Mouse (Mus musculus) intestine, embryonic 15.5 days (tissue): ENCODE results near the gene 4931422A03Rik. TPM values are rescaled to one million over a fixed set of nuclear protein-coding genes. Genes with fewer than 3 reads are reported as not detected.
A peak's percentile ranks its signal among the peaks of the same experiment; 100 is the strongest.

Experiments
- ATAC-seq: fragments of 200-750 bp; cut with Nextera tagmentation; 2 replicates; pipeline ENCODE4 v1.8.0; 2017; ENCODE audit warnings: moderate TSS enrichment, moderate library complexity
- H3K27ac ChIP-seq: fragments of 300-500 bp; sonication (generic); 2 replicates; pipeline ENCODE4 v1.5.1; 2015; ENCODE audit warnings: mild to moderate bottlenecking, inconsistent platforms
- H3K27me3 ChIP-seq: fragments of 300-500 bp; sonication (generic); replicated peaks from 2 replicates; pipeline ENCODE4 v1.6.1; 2015; ENCODE audit warnings: inconsistent platforms
- H3K36me3 ChIP-seq: fragments of 300-500 bp; sonication (generic); 2 replicates; pipeline ENCODE4 v1.6.1; 2015; ENCODE audit warnings: inconsistent platforms
- H3K4me1 ChIP-seq: fragments of 300-500 bp; sonication (generic); replicated peaks from 2 replicates; pipeline ENCODE4 v1.6.1; 2015; ENCODE audit warnings: inconsistent platforms
- H3K4me2 ChIP-seq: fragments of 300-500 bp; sonication (generic); replicated peaks from 2 replicates; pipeline ENCODE4 v1.6.1; 2015; ENCODE audit warnings: mild to moderate bottlenecking, inconsistent platforms
- H3K4me3 ChIP-seq: fragments of 300-500 bp; sonication (generic); replicated peaks from 2 replicates; pipeline ENCODE4 v1.5.1; 2015; ENCODE audit warnings: inconsistent platforms
- H3K9ac ChIP-seq: fragments of 300-500 bp; sonication (generic); 2 replicates; pipeline ENCODE4 v1.6.1; 2015; ENCODE audit warnings: inconsistent platforms
- H3K9me3 ChIP-seq: fragments of 300-500 bp; sonication (generic); 2 replicates; pipeline ENCODE4 v1.6.1; 2016; ENCODE audit warnings: inconsistent platforms
- WGBS: fragments of 180-500 bp; shearing (Covaris S2); methylation state at CpG from one replicate; pipeline ENCODE4 v1.1.7; 2015; 5-methylcytosine and 5-hydroxymethylcytosine counted together
- polyA plus RNA-seq: library from polyadenylated mRNA; unstranded; fragments of >200 nt; fragmentation: Nextera tagmentation; extraction: Ambion mirVana; gene quantifications from 2 replicates; pipeline ENCODE4 v1.2.1, GENCODE M21; 2015

Gene 4931422A03Rik
- polyA plus RNA-seq, 1 experiment from 2014 or later = 1.4 TPM

DNA sequence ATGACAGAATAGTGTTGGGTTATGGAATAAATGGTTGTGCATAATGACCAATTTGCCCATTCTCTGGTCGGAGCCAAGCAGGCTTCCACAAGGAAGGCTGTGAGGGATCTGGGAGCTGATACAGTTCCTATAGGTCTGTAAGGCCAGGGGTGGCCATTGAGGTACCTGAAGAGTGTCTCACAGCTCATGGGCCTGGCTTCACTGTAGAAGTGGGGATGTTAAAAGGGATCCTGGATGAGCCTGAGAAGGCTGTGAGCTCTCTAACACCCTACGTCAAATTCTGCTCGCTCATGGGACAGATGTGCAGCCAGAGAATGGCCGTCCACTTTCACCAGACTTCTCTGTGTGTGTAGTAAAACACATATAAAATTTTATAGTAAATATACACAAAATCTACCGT, 69.1 kb downstream of the 4931422A03Rik start:
- Histone ChIP-seq H3K27me3 (no peaks in the 10 kb centered on the region), H3K4me3 (no peak overlapping the region)
- 85% methylated on average over 5 of the region's 5 CpGs for WGBS

DNA sequence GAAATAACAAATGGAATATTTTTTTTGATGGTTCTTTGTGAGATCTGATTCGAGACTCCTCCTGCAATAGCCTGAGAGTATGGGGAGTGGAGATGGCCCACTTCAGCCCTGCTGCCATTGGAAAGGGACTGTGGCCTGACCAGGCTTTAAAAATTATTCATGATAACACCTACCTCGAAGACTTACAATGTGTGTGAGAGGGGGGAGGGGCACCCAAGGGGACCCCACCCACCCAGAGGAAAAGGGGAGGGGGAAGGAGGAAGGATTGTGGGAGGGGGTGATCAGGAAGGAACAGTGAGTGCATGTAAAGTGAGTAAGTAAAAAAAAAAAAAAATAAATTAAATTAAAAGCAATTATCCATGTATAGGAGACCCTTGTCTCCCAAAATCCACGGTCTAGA, 69.5 kb downstream of the 4931422A03Rik start:
- no peak for ATAC-seq
- 67% methylated on average over 3 of the region's 3 CpGs for WGBS
- no peaks in the 10 kb centered on the region for H3K27me3 ChIP-seq

More for the DNA sequence above, 69.1 kb downstream of the 4931422A03Rik start:
- Histone ChIP-seq H3K9ac (no peak overlapping the region), H3K9me3 (no peaks in the 10 kb centered on the region), H3K4me2 (no peak overlapping the region), H3K36me3 (no peaks in the 10 kb centered on the region), H3K27ac (no peak overlapping the region), H3K4me1 (no peaks in the 10 kb centered on the region)
- ATAC-seq = no peak

DNA sequence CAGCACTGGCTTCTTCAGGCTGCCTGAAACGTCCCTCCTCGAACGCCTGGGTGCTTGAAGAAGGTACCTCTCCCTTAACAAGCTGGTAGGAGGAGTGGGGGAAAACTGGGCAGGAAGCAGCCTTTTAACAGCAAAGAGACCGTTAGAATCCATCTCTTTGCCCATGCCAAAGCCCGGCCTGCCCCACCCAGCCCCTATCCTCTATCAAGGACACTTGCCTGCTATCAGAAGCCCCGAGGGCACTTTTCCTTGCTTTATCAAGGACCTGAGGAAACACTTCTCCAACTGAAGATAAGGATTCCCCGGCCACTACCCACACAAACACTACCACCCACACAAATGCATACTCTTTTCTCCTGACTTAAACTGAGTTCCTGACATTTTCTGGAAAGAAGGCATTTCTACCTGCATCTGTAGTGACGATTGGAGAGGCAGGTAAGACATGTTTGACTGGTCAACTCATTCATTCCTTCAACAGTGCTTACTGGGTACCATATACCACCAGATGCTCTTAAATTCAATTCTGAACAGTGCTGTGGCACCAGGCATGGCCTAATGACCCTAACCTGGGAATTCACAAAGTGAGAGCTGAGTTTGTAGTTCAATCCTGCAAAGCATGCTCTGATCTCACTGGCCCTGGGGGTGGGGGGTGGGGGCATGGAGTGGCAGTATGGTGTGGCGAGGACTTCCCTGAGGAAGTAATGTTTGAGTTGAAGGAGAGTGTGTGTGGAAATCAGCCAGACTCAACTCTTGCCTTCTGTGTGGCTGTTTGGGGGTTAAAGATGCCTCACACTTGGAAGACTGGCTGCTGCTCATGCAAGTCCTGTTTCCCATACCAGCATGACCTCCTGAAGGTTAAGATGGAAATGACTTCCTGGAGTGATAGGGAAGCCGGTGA, 70.3 kb downstream of the 4931422A03Rik start, which contains the start of gene Lmo2:
Lmo2 (plus strand) TSS at position 338 of the 898 bp plus-strand sequence.
- H3K4me2 ChIP-seq = no peak within 1 kb of the TSS
- no peaks in the 10 kb centered on the region for H3K27me3 ChIP-seq
- H3K27ac ChIP-seq = no peak within 1 kb of the TSS
- no peaks in the 10 kb centered on the region for H3K9me3 ChIP-seq
- no peaks in the 10 kb centered on the region for H3K36me3 ChIP-seq
- no peak within 1 kb of the TSS for H3K9ac ChIP-seq
- ATAC-seq = peak; percentile 53; the same call in 1 of the 2 replicates
- whole genome bisulfite sequencing = 64% methylated on average over 10 of the region's 10 CpGs
- no peak within 1 kb of the TSS for H3K4me3 ChIP-seq
- H3K4me1 ChIP-seq = no peaks in the 10 kb centered on the region

More for the DNA sequence above, 69.5 kb downstream of the 4931422A03Rik start:
- H3K4me2 ChIP-seq = no peak overlapping the region
- H3K4me1 ChIP-seq = no peaks in the 10 kb centered on the region
- H3K9ac ChIP-seq = no peak overlapping the region
- no peak overlapping the region for H3K4me3 ChIP-seq
- no peaks in the 10 kb centered on the region for H3K9me3 ChIP-seq
- no peak overlapping the region for H3K27ac ChIP-seq
- H3K36me3 ChIP-seq = no peaks in the 10 kb centered on the region

DNA sequence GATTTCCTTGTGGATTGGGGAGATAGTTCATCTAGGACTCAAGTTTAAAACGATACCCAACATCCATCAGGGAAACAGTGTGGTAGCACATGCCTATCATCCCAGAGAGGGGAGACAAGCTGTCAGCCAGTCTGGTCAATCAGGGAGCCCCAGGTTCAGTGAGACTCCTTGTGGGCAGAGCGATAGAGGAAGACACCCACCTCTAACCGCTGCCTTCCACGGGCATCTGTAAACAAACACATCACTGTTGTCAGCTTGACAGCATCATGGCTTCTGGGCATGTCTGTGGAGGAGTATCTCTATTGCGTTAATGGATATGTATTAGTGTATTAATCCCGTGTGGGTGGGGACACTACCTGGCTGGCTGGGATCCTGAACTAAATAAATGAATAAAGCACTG, 71.3 kb downstream of the 4931422A03Rik start:
- Histone ChIP-seq H3K27ac (no peak overlapping the region), H3K36me3 (no peaks in the 10 kb centered on the region), H3K4me1 (no peaks in the 10 kb centered on the region), H3K27me3 (no peaks in the 10 kb centered on the region), H3K9me3 (no peaks in the 10 kb centered on the region), H3K4me3 (no peak overlapping the region), H3K9ac (no peak overlapping the region), H3K4me2 (no peak overlapping the region)
- 82% methylated on average over 6 of the region's 6 CpGs for WGBS
- peak; percentile 74; the same call in 1 of the 2 replicates for ATAC-seq

DNA sequence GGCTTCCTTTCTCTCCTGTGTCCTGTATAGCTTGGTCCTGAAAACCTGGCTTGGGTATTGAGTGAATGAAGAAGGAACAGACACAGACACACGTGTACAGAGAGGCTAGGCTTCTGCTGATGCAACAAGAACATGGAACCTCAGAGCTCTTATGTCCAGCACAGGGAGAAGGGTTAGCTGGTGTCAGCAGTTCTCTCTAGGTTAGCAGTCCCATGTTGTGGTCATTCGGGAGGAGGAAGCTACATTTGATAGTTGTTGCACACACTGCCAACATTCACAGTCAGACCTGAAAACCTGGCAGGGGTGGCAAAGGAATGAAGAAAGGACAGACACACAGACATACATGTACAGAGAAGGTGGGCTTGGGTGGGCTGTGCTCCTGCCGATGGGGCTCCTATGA, 72.4 kb downstream of the 4931422A03Rik start:
- no peaks in the 10 kb centered on the region for H3K27me3 ChIP-seq
- 80% methylated on average over 3 of the region's 3 CpGs for WGBS
- no peak overlapping the region for H3K4me2 ChIP-seq
- no peak overlapping the region for H3K9ac ChIP-seq
- H3K27ac ChIP-seq = no peak overlapping the region
- no peaks in the 10 kb centered on the region for H3K4me1 ChIP-seq
- H3K36me3 ChIP-seq = no peaks in the 10 kb centered on the region
- no peaks in the 10 kb centered on the region for H3K9me3 ChIP-seq
- no peak for ATAC-seq
- H3K4me3 ChIP-seq = no peak overlapping the region

DNA sequence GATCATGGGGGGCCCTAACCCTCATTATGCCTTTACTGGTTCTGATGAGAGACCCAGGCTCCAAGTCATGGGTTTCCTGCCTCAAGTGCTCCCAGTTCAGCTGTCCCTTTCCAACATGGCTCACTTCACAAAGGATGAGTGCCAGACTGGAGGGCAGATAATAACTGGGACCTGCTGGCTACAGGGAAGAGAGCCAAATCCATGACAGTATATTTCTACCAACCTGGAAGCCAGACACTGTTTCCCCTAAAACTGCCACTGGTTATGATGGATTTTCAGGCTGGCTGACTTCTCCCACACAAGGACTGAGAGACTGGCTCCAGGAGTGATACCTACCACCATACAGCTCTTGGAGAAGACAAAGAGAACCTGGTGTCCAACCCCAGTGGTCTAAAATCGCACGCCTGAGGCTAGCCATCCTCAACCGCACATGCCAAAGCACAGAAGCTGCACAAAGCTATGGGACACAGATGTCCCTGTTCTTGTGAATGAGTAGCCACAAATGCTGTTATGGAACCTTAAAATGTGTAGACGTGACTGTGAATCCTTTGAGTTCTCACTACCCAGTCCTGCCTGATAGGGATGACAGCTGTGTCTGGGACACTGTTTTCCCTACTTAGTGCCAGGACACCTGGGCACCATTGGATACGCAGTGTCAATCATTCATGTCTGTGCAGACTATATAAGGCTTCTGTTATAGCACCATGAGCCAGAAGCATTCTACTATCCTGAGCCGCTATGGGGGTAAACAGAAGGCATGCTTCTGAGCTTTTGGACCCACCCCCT, 74.9 kb downstream of the 4931422A03Rik start:
- Histone ChIP-seq H3K4me3 (no peak overlapping the region), H3K27ac (no peak overlapping the region), H3K9ac (no peak overlapping the region), H3K4me2 (no peak overlapping the region), H3K36me3 (no peaks in the 10 kb centered on the region), H3K27me3 (no peaks in the 10 kb centered on the region), H3K9me3 (no peaks in the 10 kb centered on the region), H3K4me1 (no peaks in the 10 kb centered on the region)
- ATAC-seq = no peak
- WGBS = 89% methylated on average over 6 of the region's 6 CpGs

DNA sequence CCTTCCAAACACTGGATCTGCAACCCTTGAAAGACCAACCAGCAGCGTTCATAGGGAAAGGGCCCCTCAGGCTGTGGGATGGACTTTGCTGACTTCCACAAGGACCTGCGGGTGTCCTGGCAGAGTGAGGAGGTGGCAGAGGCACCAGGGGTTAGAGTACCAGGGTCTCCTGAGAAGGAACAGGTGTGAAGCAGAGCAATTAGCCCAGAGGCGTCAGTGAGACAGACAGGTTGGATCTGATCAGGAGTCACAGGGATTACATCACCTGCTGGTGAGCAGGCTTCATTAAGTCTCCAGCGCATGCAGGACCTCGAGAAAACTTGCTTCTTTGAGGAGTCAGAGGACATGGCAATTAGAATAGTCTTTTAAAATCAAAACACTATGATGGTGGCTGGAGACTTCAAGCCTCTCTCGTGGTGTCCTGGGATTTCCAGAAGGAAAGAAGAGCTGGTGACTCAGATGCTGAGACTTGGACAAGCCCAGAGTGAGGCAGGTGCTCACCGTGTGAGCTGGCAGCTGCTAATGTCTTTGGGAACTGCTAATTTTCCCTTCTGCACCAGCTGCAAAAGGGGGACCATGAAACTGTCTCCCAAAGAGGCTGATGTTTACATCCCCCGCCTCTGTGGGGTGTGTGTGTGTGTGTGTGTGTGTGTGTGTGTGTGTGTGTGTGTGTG, 80.0 kb downstream of the 4931422A03Rik start:
- H3K9me3 ChIP-seq = no peaks in the 10 kb centered on the region
- H3K9ac ChIP-seq = no peak overlapping the region
- no peaks in the 10 kb centered on the region for H3K4me1 ChIP-seq
- H3K27ac ChIP-seq = no peak overlapping the region
- no peak for ATAC-seq
- no peaks in the 10 kb centered on the region for H3K36me3 ChIP-seq
- no peak overlapping the region for H3K4me3 ChIP-seq
- 47% methylated on average over 8 of the region's 8 CpGs for WGBS
- no peaks in the 10 kb centered on the region for H3K27me3 ChIP-seq
- H3K4me2 ChIP-seq = no peak overlapping the region

DNA sequence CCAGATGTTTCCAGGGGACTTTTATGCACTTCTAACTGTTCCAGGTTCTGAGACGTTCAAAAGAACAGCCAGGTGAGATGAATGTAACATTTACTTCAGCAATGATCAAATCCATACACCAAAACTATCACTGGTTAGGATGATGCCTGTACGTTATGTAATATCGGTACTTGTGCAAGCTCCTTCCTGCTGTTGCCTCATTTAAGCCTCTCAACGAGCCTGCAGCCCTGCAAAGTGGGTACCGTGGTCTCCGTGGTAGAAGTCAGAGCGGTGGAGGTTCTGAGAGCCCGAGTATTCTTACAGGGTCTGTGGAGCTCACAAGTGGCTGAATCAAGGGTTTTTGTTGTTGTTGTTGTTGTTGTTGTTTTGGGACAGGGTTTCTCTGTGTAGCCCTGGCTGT, 81.3 kb downstream of the 4931422A03Rik start:
- 79% methylated on average over 8 of the region's 8 CpGs for WGBS
- H3K36me3 ChIP-seq = no peaks in the 10 kb centered on the region
- no peak for ATAC-seq

DNA sequence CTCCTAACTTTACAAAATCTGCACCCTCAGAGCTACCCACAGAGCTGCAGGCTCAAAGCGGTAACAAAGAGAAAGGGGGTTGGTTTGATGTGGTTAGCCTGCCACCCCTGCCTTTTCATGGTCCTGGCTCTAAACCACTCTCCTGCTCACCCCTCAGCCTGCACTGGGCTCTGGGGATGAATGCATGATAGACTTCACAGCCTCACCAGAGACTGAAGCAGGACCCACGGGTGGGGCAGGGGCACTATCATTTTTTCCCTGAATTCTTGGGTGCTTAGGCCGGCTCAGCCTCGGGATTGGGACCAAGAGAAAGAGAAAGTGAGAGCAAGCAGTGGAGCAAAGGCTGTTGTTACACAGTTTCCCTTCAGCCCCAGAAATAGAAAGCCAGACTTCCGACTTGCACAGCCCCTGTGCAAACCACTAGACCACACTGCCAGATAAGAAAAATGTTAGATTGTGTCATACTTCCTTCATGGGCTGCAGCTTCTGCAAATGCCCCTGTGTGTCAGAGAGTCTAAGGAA, 82.5 kb downstream of the 4931422A03Rik start:
- Histone ChIP-seq H3K4me3 (no peak overlapping the region), H3K4me1 (no peaks in the 10 kb centered on the region), H3K9me3 (no peaks in the 10 kb centered on the region), H3K36me3 (no peaks in the 10 kb centered on the region), H3K4me2 (no peak overlapping the region), H3K27me3 (no peaks in the 10 kb centered on the region), H3K9ac (no peak overlapping the region), H3K27ac (no peak overlapping the region)
- no peak for ATAC-seq
- WGBS = 73% methylated on average over 5 of the region's 5 CpGs

More for the DNA sequence above, 81.3 kb downstream of the 4931422A03Rik start:
- Histone ChIP-seq H3K27ac (no peak overlapping the region), H3K4me1 (no peaks in the 10 kb centered on the region), H3K9me3 (no peaks in the 10 kb centered on the region), H3K4me3 (no peak overlapping the region), H3K4me2 (no peak overlapping the region), H3K27me3 (no peaks in the 10 kb centered on the region), H3K9ac (no peak overlapping the region)

DNA sequence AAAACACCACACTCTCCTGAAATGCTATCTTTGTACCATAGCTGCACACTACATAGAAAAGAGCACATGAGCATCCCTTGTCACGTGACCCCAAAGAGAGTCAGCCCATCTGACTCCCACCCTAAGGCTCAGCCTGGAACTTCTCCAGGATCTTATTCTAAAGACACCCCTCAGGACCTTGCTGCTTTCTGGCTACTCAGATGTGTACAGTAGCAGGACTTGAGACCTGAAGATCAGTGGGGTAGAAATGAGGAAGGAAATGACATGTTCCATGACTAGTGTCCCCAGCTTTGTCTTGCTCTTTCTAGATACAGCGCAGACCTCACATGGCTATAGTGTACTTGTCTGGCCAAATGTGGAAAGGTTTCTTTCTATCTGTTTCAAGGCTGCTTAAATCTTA, 83.3 kb downstream of the 4931422A03Rik start:
- Histone ChIP-seq H3K4me2 (no peak overlapping the region), H3K27ac (no peak overlapping the region), H3K36me3 (no peaks in the 10 kb centered on the region), H3K27me3 (no peaks in the 10 kb centered on the region), H3K9me3 (no peaks in the 10 kb centered on the region), H3K9ac (no peak overlapping the region), H3K4me1 (no peaks in the 10 kb centered on the region), H3K4me3 (no peak overlapping the region)
- ATAC-seq = no peak
- 86% methylated on average over 2 of the region's 2 CpGs for WGBS

DNA sequence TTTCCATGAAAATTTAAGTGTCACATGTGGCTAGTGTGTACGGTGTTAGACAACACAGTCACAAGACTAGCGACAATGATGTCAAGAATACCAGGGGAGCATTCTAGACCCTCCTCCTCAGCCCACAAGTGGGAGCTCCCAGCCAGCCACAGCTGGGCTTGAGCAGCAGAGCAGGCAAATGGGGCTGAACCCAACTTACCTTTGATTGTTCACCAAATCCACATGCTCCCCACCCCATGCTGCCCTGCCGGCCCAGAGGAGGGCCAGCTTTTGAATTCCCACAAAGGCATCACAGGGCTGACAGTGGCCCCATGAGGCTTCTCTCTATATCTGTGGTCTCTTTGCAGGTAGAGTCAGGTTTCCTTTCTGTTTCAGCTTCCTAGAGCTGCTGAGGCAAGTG, 87.1 kb downstream of the 4931422A03Rik start:
- no peaks in the 10 kb centered on the region for H3K9me3 ChIP-seq
- WGBS = 71% methylated on average over 3 of the region's 3 CpGs
- H3K36me3 ChIP-seq = no peaks in the 10 kb centered on the region
- no peak overlapping the region for H3K4me2 ChIP-seq
- H3K4me3 ChIP-seq = no peak overlapping the region
- H3K27me3 ChIP-seq = no peaks in the 10 kb centered on the region
- ATAC-seq = no peak
- no peaks in the 10 kb centered on the region for H3K4me1 ChIP-seq
- H3K9ac ChIP-seq = no peak overlapping the region
- no peak overlapping the region for H3K27ac ChIP-seq

DNA sequence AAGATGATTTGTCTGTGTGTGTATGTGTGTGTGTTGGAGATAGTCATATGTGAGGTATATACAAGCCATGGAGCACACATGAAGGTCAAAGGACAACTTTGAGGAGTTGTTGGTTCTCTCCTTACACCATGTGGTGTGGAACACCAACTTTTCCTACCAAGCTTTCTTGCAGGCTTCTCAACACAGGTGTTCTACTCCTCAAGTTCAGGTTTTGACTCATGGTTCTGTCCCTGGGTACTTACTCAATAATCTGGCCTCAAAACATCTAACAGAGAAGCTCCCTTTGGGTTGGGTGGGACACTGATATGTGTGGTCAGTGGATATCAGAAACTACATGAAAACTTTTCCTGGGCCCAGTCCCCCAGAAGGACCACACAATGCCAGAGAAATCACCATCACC, 89.2 kb downstream of the 4931422A03Rik start:
- H3K27me3 ChIP-seq = no peaks in the 10 kb centered on the region

More for the DNA sequence above, 89.2 kb downstream of the 4931422A03Rik start:
- Histone ChIP-seq H3K9ac (no peak overlapping the region), H3K4me3 (no peak overlapping the region), H3K9me3 (no peaks in the 10 kb centered on the region), H3K36me3 (no peaks in the 10 kb centered on the region), H3K4me1 (no peaks in the 10 kb centered on the region), H3K27ac (no peak overlapping the region), H3K4me2 (no peak overlapping the region)
- ATAC-seq = no peak
